Mouse (Mus musculus): ENCODE measurements around the gene Gm8122.
"Not testable (repeated sequence)": the region's sequence is repeated elsewhere in the genome, so short reads cannot be mapped to it uniquely, and the experiment has no call there.

Gene Gm8122

DNA sequence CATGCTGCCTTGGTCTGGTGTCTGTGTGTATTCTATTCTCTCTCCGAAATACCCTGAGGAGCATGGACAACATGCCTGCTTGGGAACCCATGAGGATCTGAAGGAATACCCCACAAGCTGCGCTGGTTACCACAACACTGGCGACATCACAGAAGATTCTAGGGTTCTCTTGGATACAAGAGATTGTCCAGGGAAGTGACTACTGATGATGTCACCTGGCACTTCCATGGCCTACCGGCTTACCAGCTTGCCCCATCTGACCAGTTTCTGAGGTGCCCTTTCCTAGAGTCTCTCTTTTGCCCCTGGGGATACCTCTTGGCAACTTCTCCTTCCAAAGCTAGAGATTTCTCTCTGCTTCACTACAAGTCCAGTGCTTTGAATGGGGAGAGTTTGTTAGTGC lies at the start of gene Gm8122:
Gm8122 (minus strand) TSS at position 101 of the 400 bp plus-strand sequence.
- DNase-seq (ENCODE audit: low read depth, low spot score) = not testable (repeated sequence)

DNA sequence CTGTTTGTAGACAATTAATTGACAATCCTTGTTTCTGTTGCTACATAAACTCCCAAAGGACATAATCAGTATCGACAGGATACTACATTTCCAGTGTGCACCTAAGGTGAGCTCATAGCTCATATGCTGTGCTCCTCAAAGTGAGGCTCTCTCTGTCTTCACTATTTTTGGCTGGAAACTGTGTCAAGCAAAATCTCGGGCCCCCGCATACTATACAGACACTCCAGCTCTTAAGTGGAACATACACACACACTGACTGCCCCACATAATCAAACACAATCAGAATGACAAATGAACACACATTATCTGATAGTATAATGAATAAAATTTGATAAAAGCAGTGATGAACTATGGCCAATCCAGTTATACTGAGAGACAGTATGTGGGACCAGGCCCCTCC lies 43.6 kb upstream of the Gm8122 start:
- not testable (repeated sequence) for DNase-seq (ENCODE audit: low read depth, low spot score)

DNA sequence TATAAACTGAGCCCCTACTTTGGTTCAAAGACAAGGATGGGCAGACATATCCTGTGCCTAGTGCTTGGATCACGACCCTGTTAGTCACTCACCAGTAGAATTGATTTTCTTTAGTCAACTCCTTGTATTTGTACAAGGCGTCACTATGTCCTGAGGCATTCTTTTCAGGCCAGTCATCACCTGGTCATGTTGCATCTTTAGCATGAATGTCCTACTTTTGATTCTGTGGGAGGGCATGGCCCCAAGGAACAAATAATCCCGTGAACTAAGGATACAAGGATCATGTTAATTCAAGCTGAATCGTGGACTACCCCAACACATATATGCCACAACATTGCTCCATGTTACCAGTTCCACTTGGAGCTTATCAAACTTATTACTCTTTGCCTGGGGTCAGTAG lies 43.0 kb upstream of the Gm8122 start:
- not testable (repeated sequence) for DNase-seq (ENCODE audit: low read depth, low spot score)

DNA sequence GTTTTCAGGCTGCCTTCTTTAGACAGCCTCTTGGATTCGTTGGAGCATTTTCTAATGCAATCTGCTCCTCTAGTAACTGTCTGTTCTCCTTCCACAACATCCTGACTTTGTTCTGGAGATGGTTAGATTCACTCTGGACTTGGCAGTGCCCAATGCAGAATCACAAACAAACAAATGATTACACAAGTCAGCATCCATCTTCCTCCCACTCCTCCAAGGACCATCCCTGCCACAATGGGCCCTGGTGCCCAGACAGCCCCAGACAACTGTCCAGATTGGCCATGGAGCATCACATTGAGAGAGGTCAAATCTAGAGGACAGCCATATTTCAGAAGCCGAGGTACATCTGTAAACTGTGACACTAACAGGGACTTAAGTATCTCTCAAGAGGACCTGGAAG lies 42.4 kb upstream of the Gm8122 start:
- not testable (repeated sequence) for DNase-seq (ENCODE audit: low read depth, low spot score)

DNA sequence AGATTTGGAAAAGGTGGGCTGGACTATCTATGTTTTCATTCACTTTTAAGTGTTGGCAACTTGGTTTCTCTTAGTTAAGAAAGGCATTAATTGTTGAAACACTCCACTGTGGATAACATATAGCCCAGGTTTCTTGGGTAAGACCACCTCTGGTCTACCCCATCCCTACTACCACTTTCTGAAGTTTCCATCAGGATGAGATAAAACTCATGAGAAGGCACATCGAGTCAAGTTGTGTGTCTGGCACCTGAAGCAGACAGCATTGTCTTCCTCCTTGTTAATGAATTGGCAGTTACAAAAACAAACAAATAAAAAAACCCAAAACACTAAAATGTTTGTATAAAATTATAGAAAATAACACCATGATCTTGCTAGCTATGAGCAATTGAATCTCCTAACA lies 40.6 kb upstream of the Gm8122 start:
- DNase-seq (ENCODE audit: low read depth, low spot score) = not testable (repeated sequence)

DNA sequence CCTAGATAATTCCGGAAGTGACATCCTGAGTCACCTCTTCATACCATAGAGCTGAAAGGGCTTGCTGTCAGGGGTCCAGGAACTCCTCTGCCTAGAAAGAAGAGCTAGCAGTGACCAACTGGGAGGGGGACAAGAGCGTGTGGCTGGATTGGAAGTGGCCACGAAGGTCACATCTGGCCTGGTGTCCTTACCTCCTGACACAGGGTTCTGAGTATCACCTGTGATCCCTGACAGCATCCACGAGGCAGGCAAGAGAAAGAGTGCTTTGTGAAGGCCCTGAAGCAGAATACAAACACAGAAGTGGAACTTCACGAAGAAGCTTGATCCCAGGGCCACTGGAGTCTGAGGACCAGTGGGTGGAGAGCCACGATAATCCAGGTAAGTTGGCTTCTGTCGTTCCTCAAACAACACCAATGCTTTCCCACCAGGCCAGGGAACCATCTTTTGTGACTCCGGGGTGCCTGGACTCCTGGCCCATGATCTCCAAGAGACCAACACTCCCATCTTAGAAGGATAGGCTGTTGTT lies 39.9 kb upstream of the Gm8122 start, which contains the start of gene Gm9732:
Gm9732 (plus strand) TSS at position 51 of the 526 bp plus-strand sequence.
- not testable (repeated sequence) for DNase-seq (ENCODE audit: low read depth, low spot score)

DNA sequence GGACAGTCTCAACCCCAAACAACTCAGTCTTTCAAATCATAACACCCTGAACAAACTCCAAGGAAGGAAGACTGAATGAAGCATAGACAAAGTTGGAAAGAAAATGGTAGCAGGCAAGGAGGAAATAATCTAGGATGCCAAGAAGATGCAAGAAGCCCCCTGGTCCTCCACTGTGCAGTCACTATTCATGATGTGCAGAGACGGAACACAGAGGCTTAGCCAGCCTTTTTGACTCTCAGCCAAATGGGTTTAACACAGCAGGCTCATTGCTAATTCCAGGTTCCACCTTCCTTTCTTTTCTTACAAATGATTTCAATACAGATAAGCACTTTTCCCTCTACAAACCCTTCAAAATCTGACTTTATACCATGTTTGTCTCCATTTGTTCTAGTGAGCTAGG lies 38.1 kb upstream of the Gm8122 start:
- not testable (repeated sequence) for DNase-seq (ENCODE audit: low read depth, low spot score)

DNA sequence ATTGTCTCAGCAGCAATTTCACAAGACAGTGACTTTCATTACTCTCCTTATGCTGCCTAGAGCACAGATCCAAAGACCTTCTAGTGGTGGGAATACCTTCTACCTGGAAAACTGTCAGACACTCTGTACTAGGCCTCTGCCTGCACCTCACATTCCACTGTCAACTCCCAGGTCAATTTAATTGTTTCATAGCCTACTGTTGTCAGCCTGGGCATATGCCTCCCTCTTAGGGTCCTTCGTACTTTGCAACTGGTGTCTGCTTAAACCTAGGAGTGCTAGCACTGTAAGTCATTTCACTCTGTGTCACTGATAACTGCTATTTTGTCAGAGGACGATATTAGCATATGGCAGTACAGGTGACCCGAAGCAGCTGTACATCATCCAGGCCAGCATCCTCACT lies 34.1 kb upstream of the Gm8122 start:
- DNase-seq (ENCODE audit: low read depth, low spot score) = not testable (repeated sequence)

DNA sequence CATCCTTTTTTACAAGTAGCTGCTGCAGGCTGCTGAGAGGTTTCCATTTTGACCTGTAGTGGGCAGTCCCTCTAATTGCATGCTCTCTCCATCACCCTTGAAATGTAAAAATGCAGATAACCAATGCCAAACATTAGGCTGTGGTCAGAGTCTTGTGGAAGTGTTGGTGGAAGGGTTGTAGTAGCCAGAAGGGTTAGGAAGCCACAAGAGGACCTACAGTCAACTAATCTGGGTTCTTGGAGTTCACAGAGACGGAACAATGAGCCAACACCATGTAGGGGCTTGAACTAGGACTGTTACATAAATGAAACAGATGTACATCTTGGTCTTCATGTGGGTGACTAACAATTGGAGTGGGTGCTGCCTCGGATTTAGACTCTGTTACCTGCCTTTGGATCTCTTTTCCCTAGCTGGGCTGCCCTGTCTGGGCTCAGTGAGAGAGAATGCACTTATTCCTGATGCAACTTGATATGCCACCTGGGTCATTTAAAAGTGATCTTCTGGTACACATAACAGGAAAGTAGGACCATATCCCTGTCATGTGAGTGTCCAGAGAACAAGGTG lies 33.5 kb upstream of the Gm8122 start:
- not testable (repeated sequence) for DNase-seq (ENCODE audit: low read depth, low spot score)

DNA sequence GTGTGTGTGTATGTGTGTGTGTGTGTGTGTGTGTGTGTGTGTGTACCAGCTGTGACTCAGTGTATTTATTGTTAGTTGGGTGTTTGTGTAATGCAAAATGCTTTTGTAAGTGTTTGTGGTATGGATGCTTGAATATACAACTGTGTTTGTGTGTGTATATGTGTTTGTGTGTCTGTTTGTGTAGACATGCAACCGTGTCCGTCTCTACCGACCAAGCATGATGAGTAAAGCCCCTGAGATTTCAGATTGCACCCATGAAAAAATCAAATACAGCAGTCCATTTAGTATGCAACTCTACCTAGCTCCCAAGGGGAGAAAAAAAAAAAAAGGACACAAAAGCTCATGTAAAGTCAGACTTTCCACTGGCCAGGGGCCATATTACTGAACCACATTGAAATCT lies 28.3 kb upstream of the Gm8122 start:
- DNase-seq (ENCODE audit: low read depth, low spot score) = not testable (repeated sequence)

DNA sequence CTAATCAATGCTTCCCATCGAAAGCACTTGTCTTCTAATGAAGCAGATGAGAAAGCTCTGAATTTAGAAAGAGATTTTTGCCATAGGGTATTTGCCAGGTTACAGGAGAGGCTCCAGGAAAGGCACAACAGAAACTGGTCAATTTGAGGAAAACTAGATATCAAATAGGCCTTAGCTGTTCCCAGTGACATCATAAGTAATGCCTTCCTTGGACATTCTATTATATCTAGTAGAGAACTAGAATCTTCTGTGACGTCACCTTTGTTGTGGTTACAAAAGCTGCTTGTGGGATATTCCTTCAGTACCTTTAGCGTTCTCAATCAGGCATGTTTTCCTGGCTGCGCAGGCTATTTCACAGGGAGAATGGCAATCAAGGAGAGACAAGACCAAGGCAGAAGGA lies 23.2 kb upstream of the Gm8122 start, which contains the start of gene Gm8126:
Gm8126 (plus strand) TSS at position 301 of the 400 bp plus-strand sequence.
- DNase-seq (ENCODE audit: low read depth, low spot score) = not testable (repeated sequence)

DNA sequence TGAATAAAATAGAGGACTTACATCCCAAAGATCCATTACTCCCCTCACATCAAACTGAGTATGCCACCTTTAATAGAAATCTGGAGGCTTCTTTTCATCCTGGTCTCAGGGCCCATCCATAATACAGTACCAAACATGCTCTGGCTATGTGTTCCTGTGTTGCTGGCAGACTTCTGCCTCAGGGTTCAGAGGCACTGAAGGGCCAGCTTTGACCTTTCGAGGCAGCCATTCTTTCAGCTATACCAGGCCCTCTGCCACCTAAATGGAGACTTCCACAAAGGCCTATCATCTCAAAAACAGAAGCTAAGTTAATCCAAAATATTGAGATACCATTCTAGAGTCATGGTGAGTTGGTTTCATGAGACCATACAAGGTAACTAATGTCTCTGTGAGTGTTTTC lies 21.4 kb upstream of the Gm8122 start:
- not testable (repeated sequence) for DNase-seq (ENCODE audit: low read depth, low spot score)

DNA sequence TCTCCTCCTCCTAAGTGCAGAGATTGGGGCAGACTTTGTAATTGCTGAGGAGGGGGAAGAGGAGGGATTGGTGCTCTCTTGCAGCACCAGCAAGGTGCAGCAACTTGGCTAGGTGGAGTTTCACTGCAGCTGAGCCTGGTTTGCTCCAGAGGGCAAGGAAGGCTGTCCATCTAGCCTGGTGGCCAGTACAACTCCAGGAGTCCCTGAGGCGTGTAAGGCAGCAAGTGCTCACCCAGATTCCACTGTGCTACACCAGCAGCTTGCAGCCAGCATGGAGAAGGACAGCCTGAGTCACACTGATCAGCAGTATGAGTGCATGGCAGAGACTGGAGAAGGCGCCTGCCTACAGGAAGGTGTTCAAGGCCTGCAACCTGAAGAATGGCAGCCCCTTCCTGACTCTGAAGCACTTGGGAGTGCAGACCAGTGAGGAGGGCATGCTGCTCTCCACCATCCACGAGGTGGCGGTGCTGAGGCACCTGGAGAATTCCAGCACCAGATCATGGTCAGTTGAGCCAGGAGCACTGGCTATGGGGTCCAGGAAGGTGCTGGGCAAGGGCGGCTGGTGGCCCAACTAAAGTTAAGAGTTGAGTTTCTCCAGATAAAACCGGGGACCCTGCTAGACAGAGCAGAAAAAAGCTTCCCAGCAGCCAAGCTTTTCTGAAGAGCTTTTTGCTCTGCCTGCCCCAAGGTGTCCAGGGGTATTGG lies 15.6 kb upstream of the Gm8122 start:
- not testable (repeated sequence) for DNase-seq (ENCODE audit: low read depth, low spot score)

DNA sequence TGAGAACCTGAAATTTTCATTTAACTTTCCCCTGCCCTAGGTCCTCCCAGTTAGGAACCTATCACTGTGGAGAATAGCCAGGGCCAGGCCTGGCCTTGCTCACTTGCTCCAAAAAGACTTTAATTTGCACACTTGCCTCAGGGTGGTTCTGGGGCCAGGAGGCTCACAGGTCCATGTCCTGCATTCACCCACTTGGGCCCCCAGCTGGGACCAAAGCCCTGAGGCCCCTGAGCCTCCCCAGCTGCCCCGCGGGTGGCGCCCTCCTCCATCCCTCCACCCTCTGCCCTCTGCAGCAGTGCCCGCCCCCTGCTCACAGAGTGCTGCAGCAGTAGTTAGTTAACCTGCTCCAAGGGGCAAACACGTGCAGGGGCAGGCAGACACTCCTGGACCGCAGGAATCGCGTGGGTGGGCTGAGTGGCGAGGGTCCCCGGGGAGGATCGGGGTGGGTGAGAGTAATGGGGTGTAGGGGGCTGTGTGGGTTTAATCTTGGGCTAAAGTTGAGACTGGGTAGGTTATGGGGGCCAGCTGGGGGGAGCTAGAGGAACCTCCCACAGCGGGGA lies 14.6 kb upstream of the Gm8122 start:
- not testable (repeated sequence) for DNase-seq (ENCODE audit: low read depth, low spot score)

DNA sequence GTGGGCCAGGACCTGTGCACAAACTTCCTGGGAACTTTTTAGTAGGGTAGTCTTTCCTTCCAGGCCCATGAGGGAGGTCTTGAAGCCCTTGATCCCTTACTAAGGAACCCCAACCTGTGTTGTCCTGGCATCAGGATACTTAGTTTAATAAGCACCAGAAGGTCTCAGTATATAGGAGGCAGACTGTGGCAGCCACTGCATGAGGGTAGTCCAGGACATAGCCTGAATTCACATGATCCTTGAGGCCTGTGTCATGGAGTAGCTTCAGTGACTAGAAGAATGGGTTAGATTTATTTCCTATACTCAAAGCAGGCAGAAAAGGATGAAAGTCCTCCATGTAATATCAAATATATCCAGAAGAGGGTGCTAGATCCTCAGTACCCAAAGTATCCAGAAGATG lies 2.7 kb upstream of the Gm8122 start:
- not testable (repeated sequence) for DNase-seq (ENCODE audit: low read depth, low spot score)
